Mouse (Mus musculus) heart, adult 8-10 months (tissue): ENCODE data around the gene Muc2. TPM values are rescaled to one million over a fixed set of nuclear protein-coding genes. Genes with fewer than 3 reads are reported as not detected.

Experiments used
- DNase-seq: peaks from one replicate; pipeline ENCODE4 v3.0.0; 2022; ENCODE audit warnings: low spot score
- total RNA-seq, 4 experiments: library from RNA; stranded (reverse); gene quantifications; 2 replicates each; pipeline ENCODE4 v1.2.4; 2022

Gene Muc2
- total RNA-seq, 4 experiments from 2014 or later = not detected

- DNase-seq = no peak
Observed at GRCm38 (mm10) chr7:141770521-141770920, 80.4 kb downstream of the Muc2 start.

DNA sequence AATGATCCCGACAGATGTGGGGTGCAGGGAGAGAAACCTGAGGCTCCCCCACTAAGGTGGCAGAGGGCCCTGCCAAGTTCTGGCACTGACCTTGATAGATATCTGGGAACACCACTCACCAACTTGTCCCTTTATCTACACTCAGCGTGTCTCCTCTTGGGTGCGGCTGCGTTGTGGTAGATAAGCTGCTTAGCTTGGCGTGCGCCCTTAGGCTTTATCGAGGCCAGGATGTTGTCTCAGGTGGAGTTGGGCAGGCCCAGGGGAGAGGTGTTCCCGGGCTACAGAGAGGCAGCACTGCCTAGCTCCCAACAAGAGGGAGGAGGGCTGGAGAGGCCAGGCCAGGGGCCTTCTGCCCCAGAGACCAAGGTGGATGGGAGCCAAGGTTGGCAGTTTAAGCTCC lies 80.8 kb downstream of the Muc2 start:
- no peak for DNase-seq

DNA sequence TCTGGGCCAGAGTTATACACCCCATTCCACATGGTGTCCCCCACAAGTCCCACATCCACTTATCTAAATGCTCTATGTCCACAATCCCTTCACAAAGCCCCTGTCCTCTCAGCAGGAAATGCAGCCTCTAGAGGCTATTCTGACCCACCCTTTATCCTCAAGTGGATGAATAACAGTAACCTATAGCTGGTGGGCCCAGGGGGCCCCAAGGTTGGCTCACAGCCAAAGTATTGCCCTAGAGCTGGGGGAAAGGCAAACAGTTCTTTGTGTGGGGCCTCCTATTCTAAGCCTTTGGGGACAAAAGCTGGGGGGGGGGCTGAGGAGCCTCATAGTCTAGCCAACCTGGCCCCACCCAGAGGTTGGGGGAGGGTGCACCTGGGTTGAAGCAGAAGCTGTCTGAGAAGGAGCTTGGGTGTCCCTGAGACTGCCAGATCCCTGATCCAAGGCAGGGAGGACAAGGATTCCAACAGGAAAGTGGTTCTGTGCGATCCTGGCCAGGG lies 82.0 kb downstream of the Muc2 start:
- no peak for DNase-seq

- no peak for DNase-seq
Observed at GRCm38 (mm10) chr7:141774855-141775254, 84.7 kb downstream of the Muc2 start.

- no peak for DNase-seq
Observed at GRCm38 (mm10) chr7:141776199-141776598, 86.1 kb downstream of the Muc2 start.

GRCm38 (mm10) chr7:141788677-141789452 lies 98.7 kb downstream of the Muc2 start, which contains the start of gene Muc5ac:
Gene Muc5ac, plus strand, starts transcription at chr7:141788972.
- no peak for DNase-seq

DNA sequence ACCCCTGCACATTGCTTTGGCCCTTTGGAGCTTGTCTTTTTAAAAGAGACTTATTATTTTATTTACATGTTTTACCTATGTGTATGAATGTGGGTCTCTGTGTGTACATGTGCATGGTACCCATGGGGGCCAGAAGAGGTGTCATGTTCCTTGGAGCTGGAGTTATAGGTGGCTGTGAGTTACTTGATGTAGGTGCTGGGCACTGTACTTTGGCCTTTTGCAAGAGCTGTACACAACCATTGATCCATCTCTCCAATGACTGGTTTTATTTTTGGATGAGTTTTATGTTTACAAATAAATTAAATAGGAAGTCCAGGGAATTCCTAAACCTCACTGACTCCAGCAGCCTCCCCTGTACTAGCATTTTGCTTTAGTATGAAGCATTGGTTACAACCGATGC lies 104.1 kb downstream of the Muc2 start:
- no peak for DNase-seq

- no peak for DNase-seq
Observed at GRCm38 (mm10) chr7:141803206-141803605, 113.1 kb downstream of the Muc2 start.

Other genes starting within 250 kb of the Muc2 start
- under 1 TPM; 0.32 to 0.62 (median 0.44) TPM for gene Pidd1, start 246.3 kb upstream of the Muc2 start, total RNA-seq
- gene Rplp2, start 243.0 kb upstream of the Muc2 start, total RNA-seq = 100 to 1,000 TPM; 796 to 941 (median 846) TPM
- gene Pnpla2, start 235.1 kb upstream of the Muc2 start, total RNA-seq = 100 to 1,000 TPM; 419 to 549 (median 431) TPM
- 10 to 100 TPM; 17.7 to 24.2 (median 19.1) TPM for gene Cracr2b, start 229.2 kb upstream of the Muc2 start, total RNA-seq
- gene Cd151, start 222.9 kb upstream of the Muc2 start, total RNA-seq = 100 to 1,000 TPM; 331 to 351 (median 345) TPM
- gene Polr2l, start 215.2 kb upstream of the Muc2 start, total RNA-seq = 10 to 100 TPM; 75.5 to 93.4 (median 84.3) TPM
- 10 to 100 TPM; 25.8 to 45.3 (median 42.8) TPM for gene Tspan4, start 215.1 kb upstream of the Muc2 start, total RNA-seq
- gene Chid1, start 150.5 kb upstream of the Muc2 start, total RNA-seq = 10 to 100 TPM; 48.2 to 55.0 (median 50.3) TPM
- 10 to 100 TPM; 55.2 to 65.5 (median 61.3) TPM for gene Ap2a2, start 128.2 kb upstream of the Muc2 start, total RNA-seq
- gene Muc6, start 35.0 kb upstream of the Muc2 start, total RNA-seq = not detected
- not detected for gene Muc5ac, start 98.6 kb downstream of the Muc2 start, total RNA-seq
- gene Muc5b, start 148.7 kb downstream of the Muc2 start, total RNA-seq = under 1 TPM in 1 of 4 experiments, not detected in 3; 0.23 TPM
- 10 to 100 TPM; 55.3 to 61.2 (median 57.8) TPM for gene Tollip, start 228.2 kb downstream of the Muc2 start, total RNA-seq